Mouse (Mus musculus) naive thymus-derived CD4-positive, alpha-beta T cell, adult 2 months (primary cell): ENCODE data around the gene Tpst1.

Source experiments
- DNase-seq: peaks from one replicate; pipeline ENCODE4 v3.0.0-alpha.2; 2011; ENCODE audit warnings: low read depth

Tpst1 gene

DNA sequence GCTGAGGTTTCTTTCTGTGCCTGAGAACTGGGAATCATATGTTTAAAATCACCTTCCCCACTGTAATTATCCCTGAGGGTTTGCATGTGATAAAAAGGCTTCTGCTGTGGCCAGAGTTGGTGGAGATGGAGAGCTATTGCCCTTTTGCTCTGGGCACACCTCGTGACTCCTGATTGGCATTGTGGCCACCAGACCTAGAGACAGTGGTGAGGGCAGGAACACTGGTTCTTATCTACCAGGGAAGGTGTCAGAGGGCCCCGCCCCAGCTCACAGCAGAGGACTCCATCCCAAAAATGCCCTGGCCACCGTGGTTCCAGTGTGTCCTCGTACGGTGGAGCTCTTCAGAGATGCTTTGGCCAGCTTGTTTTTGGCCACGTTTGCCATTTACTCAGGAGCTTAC lies 20.2 kb upstream of the Tpst1 start:
- DNase-seq = no peak

DNA sequence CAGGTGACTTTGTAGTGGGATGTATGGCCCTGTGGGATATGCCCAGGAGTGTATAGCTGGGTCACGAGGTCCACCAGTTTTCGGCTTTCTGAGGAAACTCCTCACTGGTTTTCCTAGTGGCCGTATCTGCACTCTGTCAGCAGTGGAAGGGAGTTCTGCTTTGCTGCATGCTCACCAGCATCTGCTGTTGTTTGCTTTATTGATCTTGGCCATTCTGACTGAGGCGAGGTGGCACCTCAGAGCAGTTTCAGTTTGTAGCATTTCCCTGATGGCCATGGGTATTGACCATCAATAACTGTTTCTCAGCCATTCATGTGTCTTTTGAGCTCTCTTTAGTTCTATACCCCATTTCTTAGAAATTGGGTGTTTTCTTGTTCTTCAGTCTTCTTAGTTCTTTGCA lies 17.4 kb upstream of the Tpst1 start:
- DNase-seq = no peak

DNA sequence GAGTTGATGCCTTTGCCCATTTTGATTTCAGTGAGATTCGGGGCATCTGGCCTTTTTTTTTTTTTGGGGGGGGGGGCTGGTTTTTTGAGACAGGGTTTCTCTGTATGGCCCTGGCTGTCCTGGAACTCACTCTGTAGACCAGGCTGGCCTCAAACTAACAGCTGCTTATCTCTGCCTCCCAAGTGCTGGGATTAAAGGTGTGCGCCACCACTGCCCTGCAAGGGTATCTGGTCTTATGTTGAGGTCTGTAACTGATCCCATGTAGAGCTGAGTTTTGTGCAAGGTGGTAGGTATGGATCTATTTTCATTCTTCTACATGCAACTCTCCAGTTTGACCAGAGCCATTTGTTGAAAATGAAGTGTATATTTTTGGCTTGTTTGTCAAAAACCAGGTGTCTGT lies 16.8 kb upstream of the Tpst1 start:
- no peak for DNase-seq

DNA sequence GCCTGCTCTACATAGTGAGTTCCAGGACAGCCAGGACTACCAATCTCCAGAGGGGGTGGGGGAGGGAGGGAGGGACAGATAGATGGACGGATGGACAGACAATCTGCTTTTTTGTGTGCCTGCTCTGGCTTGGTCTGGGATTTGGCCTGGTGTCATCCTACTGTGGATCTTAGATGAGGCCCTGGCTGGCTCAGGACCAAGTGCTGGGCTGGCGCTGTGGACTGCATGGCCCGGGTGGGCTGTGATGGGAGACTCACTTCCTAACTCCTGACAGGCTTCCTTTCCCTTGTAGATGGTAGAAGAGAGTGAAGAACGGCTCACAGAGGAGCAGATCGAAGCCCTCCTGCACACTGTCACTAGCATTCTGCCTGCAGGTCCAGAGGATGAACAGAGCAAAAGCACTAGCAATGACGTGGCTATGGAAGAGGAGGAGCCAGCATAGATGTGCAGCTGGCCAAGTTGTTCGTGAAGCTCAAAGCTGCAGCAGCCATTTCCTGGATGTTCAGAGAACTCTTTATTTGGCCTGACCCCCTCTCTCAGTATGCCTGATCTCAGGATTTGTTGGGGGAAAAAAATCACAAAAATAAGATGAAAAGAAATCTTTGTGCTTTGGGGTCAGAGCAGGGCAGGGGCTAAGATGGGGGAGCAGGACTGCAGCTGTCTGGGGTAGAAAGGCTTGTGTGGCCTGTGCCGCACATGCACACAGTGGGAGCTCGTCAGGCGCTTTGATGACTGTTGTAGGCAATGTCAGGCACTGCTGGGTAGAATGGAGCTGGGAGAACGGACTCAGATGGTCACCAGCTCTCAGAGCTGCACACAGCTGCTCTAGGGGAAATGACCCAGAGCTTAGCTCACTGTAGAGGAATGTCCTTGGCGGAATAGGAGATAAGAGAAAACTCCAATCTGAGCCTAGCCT lies 13.5 kb upstream of the Tpst1 start:
- DNase-seq = no peak

DNA sequence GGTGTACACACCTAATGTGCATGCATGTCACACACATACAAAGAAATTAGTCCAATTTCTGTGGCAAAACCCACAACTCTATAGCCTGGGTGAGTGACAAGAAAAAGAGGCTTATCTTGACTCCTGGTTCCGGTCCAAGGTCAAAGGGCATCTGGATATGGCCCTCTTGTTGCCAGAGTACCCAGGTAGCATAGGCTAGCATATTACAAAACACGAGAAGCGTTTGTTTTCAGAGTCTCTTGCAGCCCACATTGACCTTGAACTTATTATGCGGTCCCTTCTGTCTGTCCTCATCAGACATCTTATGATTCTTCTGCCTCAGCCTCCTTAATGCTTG lies 12.8 kb upstream of the Tpst1 start:
- DNase-seq = no peak

DNA sequence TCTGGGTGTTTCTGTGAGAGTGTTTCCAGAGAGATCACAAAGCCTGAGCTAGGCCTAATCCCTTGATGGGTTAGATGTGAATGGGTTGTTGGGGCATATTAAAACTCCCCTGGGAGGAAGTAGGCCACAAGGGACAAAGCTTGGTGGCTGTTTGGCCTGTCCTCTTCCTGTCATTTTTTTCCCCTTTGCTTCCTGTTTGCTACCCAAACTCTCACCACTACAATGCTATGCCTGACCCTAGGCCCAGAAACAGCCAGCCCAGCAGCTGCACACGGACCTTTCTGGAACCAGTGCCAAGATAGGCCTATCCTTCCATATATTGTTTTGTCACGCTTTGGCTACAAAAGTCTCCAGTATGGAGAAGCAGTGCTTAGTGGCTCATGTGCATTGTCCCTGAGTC lies 11.0 kb upstream of the Tpst1 start:
- no peak for DNase-seq

DNA sequence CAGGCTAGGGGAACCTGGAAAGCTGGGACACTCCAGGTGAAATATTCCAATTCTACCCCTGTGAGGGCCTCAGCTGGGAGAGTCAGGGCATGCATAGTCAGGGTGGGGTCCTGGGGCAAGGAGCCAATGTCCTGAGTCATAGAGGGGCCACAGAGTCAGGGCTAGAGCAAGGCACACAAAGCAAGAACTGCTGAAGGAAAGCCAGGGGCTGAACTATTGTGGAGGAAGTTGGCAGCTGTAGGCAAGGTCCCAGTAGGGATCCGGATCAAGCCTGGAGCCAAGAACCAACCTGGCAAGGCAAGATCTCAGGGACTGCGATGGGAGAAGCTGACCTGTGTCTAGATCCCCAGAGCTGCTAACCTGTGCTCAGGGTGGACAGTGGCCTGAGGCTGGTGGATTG lies 9.4 kb upstream of the Tpst1 start:
- no peak for DNase-seq

DNA sequence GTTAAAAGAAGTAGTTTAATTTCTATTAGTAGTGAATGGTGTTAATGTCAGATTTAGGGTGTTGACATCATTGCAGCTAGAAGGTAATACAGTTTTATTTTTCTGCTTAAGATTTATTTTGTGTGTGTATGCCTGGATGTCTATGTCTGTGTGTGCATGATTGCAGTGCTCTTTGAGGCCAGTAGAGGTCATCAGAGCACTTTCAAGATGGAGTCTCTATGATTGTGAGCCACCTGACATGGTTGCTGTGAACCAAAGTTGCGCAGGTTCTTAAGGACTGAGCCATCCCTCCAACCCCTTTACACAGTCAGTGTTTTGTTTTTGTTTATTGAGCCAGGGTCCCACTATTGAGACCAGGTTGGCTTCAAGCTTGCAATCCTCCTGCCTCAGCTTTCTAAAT lies 7.5 kb upstream of the Tpst1 start:
- DNase-seq = peak; percentile 29

DNA sequence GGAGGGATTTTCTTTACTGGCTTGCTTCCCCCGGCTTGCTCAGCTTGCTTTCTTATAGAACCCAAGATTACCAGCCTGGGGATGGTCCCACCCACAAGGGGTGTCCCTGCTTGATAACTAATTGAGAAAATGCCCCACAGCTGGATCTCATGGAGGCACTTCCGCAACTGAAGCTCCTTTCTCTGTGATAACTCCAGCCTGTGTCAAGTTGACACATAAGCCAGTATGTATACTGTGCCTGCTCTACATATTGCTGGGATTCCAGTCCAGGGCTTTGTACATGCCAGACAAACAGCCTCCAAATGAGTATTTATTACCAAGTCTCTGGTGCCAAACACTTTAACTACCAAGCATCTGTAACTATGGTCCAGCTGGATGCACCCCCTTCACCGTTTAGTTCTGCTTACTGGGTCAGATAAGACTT lies 5.3 kb upstream of the Tpst1 start:
- no peak for DNase-seq

DNA sequence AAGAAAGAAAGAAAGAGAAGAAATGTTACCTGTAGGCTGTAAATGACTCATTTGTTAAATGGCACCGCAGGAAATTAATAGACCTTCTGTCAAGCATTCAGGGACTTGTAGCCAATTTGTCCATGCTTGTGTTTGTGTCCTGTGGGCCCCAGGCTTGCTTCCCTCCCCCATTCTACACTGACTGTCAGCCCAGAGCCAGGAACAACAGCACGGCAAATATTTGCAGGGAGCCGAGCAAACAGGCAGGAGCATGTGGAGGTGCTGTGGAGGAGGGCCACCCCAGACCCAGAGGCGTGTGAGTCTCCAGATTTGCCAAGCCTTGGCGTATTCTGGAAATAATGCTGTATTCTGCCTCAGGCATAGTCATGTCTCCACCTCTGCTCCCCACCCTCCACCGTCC lies 1.4 kb downstream of the Tpst1 start:
- no peak for DNase-seq

DNA sequence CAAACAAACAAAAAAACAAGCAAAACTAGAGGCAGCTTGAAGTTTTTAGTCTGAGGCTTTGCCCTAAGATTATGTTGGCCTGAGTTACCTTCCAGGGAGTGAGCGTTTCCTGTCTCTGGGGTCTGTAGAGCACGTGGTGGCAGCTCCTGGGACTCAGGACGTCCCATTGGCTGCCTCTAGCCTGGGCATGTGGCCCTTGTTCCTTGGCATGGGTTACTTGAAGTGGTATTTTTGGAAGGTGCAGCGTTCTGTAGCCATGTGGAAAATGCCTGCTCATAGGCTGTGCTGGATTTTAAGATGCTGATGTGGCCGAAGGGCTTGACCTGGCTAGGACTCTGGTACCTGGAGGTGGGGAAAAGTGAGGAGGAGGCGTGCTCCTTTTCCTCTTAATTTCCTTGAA lies 3.3 kb downstream of the Tpst1 start:
- no peak for DNase-seq

DNA sequence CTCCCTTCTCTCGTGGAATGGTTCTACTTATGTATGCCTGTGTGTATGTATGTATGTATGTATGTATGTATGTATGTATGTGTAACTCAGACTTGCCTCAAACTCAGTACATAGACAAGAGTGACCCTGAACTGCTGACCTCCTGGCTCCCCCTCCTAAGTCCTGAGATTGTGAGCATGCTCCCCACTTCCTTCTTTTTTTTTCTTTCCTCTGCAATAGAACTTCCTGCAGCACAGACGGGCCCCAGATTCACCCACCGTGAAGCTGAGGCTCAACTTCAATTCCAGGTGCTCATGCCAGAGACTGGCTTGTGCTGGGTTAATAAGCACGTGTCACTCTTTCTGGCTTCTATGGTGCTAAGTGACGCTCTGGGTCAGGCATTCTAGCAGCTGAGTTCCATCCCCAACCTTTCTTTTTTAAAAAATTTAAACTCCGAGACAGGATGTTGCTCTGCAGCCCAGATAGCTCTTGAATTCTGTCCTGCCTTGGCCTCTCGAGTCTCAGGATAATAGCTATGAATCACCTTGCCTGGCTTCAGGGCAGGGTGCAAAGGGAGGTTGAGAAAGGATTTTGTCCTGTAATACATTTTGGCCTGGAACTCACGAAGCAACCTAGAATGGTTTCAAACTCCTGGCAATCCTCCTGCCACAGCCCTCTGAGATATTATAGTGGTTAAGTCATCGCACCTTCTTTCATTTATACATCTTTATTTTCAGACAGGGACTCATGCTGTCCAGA lies 5.1 kb downstream of the Tpst1 start:
- DNase-seq = peak; percentile 20

DNA sequence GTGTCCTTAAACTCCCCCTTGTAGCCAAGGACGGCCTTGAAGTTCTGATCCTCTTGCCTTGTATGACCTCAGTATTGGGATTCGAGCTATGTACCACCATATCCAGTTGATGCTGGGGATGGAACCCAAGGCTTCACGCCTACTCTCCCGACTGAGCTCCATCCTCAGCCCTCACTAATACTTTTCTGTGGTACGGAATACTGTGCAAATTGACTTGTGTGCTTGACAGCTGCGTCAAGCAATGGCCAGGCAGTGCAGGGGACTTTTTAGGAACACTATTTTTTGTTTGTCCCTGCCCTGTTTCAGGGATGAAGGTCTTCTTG lies 5.7 kb downstream of the Tpst1 start:
- no peak for DNase-seq

DNA sequence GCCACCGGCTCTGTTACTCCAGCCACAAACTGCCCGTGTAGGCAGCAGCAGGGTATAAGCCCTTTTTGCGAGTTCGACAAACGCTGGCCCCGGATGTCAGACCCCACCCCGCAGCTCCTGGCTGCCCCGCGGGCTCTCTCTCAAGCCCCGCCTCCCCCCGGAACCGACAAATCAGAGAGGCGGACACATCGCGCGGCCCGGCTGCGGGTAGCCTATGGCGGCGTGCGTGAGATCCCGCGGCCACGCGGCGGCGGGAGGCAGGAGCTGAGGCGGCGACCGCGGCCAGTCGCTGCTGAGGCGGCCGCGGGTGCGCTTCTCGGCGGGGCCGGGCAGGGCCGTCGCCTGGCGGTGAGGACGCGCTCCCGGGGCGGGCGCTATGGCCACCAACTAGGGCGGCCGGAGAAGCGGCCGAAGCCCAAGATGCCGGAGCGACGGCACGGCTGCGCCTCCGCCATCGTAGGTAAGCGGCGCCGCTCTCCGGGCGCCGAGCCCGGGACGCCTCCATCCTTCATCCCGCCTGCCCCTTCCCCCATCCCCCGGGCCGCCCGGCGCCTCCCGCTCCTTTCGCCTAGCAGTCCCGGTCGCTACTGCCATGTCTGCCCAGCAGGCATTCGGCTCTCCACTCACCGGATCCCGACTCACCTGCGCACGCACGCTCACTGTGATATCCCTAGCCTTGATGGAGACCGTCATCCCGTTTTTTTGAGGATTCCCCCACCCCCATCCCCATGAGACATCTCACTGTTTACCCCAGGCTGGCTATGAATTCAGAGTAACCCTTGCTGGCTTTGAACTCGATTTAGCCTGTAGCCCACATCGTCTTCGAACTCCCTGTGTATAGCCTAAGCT lies 6.3 kb downstream of the Tpst1 start:
- DNase-seq = peak; percentile 92

DNA sequence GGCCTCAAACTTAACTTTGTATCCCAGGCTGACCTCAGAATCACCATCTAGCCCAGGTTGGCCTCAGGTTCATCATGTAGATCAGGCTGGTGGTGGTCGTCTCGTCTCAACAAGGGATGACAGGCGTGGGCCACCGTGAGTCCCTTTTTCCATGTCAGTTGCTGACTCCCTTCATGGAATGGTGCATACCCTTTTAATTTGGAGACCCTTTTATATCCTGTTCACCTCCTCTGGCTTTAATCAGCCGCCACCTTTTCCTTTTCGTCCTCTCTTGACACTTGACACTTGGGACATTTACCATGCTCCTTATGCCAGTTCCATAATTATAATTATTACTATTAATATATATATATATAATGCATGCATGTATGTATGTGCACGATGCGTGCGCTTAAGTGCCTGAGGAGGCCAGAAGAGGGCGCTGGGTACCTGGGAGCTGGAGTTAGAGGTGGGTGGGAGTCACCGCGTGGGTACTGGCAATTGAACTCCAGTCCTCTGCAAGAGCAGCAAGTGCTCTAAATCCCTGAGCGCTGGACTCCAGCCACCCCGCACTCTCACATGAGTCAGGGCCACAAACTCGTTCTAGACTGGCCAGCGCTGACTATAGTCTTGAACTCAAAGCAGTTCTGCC lies 7.0 kb downstream of the Tpst1 start:
- peak; percentile 29 for DNase-seq

DNA sequence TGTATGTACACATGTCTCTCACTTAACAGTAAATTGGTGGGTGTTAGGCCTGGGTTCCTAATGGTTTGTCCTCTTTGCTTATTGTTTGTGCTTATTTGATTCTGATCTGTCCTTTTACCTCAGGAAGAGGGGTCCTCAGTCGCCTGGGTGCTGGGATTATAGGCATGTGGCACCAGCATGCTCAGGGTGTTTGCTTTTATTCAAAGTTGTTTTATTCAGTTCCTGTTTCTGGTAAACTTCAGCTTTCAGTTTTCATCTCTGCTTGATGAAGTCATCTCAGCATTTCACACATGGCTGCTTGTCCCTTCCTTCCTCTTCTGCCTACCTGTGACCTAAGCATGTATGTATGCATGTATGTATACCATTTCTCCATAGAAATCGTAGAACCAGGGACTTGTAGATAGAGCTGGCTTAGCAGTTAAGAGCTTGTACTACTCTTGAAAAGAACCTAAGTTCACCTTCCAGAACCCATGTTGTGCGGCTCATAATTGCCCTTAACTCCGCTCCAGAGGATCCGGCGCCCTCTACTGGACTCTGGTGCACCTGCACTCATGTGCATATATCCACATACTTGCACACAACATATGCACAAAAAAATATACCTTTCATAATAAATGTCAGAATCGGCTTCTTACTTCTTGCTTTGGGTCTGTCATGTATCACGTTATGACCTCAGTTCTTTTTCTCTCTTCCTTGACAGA lies 8.2 kb downstream of the Tpst1 start:
- DNase-seq = peak; percentile 49

DNA sequence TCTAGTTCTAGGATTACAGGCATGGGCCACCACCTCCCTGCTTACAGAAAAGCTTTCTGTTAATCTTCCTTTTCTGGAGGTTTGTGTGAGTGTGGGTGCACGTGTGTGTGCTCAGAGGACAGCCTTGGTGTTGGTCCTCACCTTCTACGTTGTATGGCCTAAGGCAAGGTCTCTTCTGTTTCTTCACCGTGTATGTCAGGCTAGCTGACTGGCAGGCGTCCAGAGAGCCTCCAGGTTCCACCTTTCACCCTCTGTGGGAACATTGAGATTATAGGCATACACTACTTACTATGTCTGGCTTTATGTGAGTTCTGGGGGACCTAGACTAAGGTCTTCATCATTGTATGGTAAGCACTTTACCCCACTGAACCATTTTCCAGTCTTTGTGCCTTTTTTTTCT lies 9.3 kb downstream of the Tpst1 start:
- DNase-seq = no peak

DNA sequence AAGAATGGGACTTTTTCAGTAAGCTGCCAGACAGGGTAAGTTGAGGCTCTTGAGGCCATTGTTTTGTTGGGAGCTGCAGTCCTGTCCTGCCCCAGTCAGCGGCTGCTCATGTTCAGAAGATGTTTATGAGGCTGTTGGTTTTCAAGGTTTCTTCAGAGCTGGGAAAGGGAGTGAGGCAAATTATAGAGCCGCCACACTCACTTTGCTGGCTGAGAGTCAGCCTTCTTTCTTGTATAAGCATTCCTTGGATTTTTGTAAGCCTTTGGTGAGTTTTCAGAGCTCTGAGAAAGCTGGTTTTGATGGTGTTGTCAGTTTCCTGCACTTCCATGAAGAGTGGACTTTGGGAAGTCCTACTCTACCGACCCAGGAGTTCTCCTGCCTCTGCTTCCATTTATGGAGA lies 11.1 kb downstream of the Tpst1 start:
- DNase-seq = no peak

DNA sequence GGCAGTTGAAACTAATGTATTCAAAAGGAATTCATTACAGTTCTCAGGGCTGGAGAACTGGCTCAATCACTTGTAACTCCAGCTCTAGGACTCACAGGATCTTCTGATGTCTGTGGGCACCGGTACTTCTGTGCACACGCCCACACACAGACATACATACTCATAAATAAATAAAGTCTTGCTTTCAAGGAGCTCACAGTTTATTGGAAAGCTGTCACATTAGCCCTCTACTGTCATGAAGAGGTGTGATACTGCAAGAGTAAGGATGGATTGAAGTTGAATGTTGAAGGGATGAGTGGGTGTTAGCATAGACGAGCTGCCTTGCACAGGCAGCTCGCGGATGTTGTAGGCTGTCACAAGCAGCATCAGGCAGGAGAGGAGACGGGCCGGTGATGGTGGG lies 14.9 kb downstream of the Tpst1 start:
- DNase-seq = no peak

DNA sequence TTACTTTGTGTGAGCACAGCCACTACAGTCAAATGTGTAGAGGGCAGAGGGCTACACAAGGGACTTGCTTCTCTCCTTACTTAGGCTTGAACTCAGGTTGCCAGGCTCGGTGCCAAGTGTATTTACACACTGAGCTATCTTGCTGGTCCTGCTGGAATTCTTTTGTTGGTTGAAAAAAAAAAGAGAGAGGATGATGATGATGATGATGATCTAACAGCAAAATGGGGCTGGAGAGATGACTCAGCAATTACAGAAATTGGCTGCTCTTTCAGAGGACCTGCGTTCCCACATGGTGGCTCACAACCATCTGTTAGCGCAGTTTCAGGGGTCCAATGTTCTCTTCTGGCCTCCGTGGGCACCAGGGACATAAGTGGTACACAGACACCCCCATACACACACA lies 15.5 kb downstream of the Tpst1 start:
- DNase-seq = no peak

DNA sequence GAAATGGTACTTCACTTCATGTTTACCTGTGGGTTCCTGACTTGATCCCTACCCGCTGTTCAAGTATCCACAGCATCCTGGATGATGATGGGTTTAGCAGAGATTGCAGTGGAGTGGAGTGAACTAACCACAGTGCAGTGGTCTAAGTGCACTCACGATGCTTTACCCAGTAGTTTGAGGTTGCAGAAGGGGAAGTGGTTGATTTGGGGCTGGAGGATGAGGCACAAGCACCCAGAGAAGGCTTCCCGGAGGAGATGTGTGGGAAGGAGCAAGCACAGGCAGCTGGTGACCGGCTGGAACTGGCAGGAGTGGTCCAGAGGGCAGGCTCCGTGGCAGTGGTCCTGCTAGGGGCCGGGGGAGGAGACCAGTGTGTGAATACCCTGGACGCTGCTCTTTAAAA lies 16.1 kb downstream of the Tpst1 start:
- DNase-seq = no peak
